Mouse (Mus musculus) cortical plate, adult 2 months (tissue): ENCODE data around the gene Kat2a.

ENCODE experiments used
- CTCF ChIP-seq: fragments of 200-500 bp; IDR thresholded peaks from 2 replicates; pipeline ENCODE4 v1.5.1; 2011; ENCODE audit warnings: mild to moderate bottlenecking, control low read depth, low read length; ENCODE audit not compliant: insufficient read depth; ENCODE audit errors: extremely low read depth
- POLR2A ChIP-seq: fragments of 200-500 bp; IDR thresholded peaks from 2 replicates; pipeline ENCODE4 v1.6.1; 2011; ENCODE audit warnings: mild to moderate bottlenecking, low read length, control low read depth; ENCODE audit not compliant: insufficient read depth; ENCODE audit errors: extremely low read depth

DNA sequence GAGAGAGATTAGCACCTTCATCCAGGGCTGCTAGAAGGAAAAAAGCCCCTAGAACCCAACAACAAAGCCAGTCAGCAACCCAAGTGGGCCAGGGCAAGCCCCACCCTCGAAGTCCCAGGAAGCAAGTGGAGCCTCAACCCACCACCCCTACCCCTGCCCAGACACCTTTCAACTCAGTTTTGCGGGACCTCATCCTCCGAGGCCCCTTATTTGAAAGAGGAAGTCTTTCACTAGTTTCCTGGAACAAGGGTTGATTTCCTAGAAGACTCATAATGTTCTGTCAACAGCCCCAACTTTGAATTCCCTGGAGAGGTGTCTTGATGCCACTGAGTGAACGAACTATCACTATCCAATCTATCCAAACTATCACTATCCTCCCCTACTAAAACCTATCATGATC lies 17.7 kb upstream of the Kat2a start:
- TF ChIP-seq POLR2A (no peak), CTCF (no peak)
